Mouse (Mus musculus) kidney, adult 9 months (tissue): ENCODE data around the gene Pex26.

Experiments used
- DNase-seq: peaks from one replicate; pipeline ENCODE4 v3.0.0; 2022

The Pex26 gene

DNA sequence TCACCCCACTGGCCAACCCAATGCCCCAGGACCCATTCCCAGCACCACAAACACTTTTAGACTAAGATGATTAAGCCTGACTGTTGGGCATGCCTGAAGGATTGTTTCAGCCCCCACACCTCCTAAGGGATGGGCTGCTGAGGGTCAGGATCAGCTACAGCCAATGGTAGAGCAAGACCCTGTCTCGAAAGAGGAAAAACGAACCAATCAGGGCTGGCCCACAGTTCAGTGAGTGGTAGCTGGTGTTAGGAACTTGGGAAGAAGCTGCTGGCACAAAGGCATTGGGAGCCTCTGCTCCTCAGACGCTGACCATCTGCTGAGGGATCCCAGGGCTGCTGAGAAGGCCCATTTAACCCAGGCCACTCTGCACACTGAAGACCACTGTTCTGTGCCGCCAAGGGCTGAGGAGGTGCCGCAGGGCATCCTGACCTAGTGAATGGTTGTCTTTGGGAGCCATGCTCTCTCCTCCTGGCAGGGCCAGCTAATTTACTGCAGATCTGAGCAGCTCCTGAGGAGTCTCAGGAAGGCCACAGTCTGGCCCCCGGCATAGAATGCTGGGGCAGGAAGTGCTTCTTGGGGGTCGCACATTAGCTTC is 16.0 kb upstream of the Pex26 start:
- DNase-seq, result no peak

GRCm38 (mm10) chr6:121171102-121171501 is 12.4 kb upstream of the Pex26 start:
- no peak for DNase-seq

GRCm38 (mm10) chr6:121173471-121173870 is 10.0 kb upstream of the Pex26 start:
- no peak for DNase-seq

DNA sequence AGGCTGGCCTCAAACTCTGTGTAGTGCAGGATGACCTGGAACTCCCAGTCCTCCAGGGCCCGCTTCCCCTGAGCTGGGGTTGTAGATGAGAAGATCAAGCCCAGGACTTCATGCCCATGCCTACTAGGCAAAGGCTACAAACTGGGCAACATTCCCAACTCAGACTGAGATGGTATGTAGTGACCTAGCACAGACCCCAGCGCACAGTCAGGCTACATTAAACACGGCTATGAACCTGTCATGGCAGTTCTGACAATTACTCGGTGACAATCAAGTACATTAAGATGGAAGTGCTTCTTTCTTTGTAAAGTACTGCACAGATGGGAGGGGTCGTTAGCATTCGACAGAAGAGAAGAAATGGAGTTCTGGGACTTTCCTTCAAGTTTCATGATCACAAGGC is 8.7 kb upstream of the Pex26 start:
- DNase-seq, result no peak

- no peak for DNase-seq
Observed at GRCm38 (mm10) chr6:121176011-121176730, 7.3 kb upstream of the Pex26 start.

DNA sequence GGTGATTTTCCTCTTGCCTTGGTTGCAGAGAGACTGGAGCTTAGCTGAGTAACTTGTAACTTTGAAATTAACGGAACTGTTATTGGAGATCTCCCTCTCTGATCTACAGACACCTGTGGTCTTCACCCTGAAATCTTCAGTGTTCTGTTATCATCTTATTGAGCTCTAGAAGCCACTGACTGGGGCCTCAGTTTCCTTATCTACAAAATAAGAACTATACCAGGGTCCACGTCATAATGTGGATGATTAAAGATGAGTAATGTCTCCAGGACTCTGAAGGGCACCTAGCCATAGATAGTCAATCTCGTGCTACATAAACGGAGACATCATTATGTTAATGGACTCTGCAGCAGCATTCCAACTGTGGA is 6.8 kb upstream of the Pex26 start:
- DNase-seq, result no peak

- no peak for DNase-seq
Observed at GRCm38 (mm10) chr6:121177118-121177708, 6.3 kb upstream of the Pex26 start.

DNA sequence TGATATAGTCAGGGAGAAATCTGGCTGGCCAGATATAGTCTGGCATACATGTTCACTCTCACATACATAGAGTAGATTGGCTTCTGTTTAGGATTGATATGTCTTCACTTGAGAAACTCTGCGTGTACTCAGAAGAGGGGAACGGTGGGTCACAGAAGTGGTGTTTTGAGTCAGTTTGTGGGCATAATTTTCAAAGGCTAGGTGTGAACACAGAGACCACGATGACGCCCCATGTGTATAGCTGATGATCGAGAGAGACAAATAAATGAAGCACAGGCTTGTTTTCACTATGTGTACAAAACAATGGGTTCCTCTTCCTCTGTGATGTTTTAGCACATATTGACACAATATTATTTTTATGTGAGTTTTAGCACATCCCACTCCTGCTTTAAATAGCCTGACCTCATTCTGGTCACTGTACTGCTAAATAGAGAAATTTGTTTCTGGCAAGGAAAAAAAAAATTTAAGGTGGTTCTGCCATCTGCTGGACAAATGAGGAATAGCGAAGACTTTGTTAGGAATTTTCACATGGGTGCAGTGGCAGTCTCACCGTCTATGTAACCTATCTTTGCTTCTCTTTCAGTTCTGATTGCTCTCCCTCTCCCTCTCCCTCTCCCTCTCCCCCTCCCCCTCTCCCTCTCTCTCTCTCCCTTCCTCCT is 4.6 kb upstream of the Pex26 start:
- DNase-seq, result peak; percentile 81

- no peak for DNase-seq
Observed at GRCm38 (mm10) chr6:121179846-121180245, 3.6 kb upstream of the Pex26 start.

- peak; percentile 74 for DNase-seq
Observed at GRCm38 (mm10) chr6:121184198-121185140, 1.0 kb downstream of the Pex26 start.

DNA sequence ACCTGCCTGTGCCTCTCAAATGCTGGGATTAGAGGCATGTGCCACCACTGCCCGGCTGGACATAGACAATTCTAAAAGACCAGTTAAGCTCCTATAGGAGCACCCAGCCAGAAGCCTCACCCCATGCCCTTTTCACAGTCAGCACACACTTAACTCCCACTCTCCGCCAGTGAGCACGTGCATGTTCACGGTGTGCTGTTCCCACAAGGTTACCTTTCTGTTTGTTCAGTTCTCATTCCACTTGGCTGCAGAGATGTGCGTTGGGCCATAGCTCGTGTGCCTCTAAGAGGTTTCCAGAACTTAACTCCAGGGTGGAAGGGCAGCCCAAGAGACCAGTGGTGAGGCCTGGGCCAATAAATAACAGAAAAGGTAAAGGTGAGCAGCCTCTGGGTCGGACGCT is 1.8 kb downstream of the Pex26 start:
- DNase-seq, result no peak

- DNase-seq, result no peak
Observed at GRCm38 (mm10) chr6:121191261-121192009, 8.0 kb downstream of the Pex26 start.

DNA sequence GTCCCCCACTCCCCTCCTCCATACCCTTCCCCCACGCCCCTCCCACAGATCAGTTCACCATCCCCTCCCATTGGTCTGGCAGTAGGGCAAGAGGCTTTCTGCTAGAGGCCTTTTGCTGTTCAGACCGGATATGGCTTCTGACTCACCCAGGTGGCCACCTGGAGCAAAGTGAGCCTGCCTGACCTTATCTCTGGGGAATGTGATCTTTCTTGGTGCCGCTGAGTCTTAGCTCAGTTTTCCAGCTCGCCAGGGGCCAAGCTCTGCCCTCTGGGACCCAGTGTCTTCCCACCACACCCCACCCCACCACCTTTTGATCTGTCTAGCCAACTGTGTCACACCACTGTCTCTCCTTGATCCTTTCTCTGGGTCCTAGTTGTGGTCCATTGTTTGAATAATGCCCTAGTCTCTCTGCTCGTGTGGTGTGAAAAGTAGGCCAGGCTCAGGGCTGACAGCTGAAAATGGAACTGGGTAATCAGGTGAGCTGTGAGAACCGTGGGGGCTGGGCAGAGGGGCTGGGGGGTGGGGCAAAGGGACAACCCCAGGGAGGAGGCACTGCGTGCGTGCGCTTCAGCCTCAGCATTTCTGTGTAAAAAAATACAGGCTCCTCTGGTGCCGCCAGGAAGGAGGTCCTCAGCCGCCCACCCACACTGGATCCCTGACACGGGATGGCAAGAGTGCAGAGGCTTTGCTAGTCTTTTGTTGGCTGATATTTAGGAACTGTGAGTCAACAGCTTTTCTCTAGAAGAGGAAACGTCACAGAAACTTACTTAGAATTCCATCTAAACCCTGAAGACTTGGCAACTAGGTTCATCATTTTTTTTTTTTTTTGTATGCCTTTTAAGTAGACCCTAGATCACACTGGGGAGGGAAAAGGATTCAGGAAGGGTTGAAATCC is 10.8 kb downstream of the Pex26 start:
- no peak for DNase-seq

DNA sequence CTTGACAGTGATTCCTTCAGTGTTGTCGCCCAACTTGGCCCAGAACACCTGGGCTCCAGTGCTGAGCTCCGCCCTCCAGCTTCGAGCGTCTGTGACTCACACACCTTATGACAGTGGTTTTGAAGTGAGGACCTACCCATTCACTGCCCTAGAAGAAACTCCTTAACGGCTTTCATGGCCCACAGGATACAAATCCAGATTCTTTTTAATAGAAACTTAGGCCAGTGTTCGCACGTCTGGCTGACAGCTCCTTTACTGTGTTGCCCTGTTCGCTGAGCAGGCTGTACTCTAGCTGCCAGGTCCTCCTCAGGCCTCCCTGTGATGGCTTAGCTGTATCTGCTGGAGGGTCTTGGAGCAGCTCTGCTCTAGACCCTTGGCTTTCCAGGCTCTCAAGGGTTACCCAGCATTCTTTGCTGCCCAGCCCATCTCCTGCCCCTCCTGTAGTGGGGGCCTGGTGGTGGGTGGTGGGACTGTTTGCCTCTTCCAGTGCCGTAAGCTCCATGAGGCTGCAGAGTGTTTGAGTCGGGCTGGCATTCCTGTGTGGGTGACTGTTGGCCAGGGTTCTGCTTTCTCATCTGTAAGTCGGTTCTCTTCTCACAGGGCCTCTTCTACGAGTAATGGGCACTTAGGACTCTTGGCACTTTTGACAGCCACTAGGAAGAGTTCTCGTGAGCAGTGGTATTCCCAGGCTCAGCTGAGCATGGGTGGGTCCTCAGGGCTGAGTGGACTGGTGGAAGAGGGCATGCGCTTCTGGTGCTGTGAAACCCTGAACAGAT is 11.7 kb downstream of the Pex26 start:
- DNase-seq, result no peak

DNA sequence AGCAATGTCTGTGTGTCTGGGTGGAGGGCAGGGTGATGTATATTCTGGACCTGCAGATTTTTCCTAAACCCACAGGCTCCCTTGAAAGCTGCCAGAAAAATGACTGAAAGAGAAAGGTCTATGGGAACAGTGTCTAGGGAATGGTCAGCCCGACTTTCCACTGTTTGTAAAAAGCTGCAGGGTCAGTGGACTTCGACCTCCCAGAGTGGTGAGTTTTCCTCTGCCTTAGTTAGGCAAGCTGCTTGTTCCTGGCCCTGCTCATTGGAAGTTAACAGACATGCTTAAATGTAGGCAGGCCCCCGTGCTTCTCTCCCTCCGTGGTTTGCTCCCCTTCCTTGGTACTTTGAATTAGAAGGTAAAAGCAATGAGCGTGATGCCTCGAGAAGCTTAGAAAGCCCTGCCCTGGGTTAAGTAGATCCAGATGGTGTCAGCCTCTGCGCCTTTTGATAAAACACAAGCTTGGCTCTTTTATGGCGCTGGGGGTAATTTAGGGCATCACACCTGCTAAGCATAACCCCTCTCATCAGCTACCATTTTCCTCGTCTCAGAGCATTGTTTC is 14.4 kb downstream of the Pex26 start:
- peak; percentile 47 for DNase-seq

DNA sequence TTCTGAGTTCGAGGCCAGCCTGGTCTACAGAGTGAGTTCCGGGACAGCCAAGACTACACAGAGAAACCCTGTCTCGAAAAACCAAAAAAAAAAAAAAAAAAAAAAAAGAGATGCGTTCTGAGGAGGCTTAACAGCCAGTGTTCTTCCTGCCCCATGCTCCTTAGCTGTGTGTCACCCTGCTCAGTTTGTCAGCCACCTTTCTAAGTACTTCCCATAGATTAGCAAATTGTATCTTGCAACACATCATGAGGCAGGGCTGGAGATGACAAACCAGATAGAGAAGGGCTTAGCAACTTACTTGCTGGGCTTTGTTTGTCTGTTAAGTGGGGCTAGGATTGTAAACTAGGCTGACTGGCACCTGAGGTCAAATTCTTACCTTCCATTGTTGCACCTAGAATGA is 17.0 kb downstream of the Pex26 start:
- no peak for DNase-seq

- no peak for DNase-seq
Observed at GRCm38 (mm10) chr6:121202026-121202425, 18.6 kb downstream of the Pex26 start.

DNA sequence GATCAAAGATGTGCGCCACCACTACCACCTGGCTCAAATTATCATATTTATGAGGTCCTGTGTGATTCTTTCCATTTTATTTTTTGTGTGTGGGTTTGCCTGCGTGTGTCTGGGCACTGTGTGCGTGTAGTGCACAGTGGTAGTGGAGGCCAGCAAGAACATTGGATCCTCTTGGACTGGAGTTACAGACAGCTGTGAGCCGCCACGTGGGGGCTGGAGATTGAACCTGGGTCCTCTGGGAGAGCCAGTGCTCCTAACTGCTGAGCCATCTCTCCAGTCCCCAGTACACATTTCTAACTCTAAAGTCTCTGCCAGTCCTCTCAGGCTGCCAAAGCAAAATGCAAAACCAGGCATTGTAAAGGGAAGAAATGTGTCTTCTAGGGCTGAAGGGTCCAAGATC is 23.0 kb downstream of the Pex26 start:
- DNase-seq, result no peak

DNA sequence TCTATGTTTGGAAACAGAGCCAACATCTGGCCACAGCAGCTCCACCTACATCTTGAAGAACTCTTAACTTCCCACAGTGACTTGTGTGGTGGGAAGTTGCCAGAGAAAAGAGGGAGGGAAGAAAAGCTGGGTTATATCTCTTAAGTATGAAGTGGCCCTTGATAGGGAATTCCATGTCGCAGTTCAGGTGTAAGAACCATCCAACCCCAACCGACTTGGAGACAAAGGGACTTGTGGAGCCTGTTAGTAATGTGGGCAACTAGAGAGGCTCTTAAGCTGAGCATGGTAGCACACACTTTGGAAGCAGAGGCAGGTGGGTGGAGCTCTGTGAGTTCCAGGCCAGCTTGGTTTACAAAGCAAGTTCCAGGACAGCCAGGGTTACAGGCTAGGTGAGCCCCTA is 26.1 kb downstream of the Pex26 start:
- no peak for DNase-seq
